Mouse (Mus musculus): ENCODE measurements around the gene Smu1. TPM values are rescaled to one million over a fixed set of nuclear protein-coding genes. Genes with fewer than 3 reads are reported as not detected.
"Not testable (repeated sequence)": the region's sequence is repeated elsewhere in the genome, so short reads cannot be mapped to it uniquely, and the experiment has no call there.

The Smu1 gene
- 10 to 100 TPM; 28.7 to 33.9 (median 32.7) TPM for total RNA-seq (2022)

- peak; percentile 95 to 96 for DNase-seq (ENCODE audit: low spot score in 2 of 2)
These were observed at the start of gene Smu1 for GRCm38 (mm10) chr4:40757780-40758420. Smu1 (minus strand) TSS chr4:40757923.

- no peak for DNase-seq (ENCODE audit: low spot score in 2 of 2)
These were observed 49.7 kb upstream of the Smu1 start for GRCm38 (mm10) chr4:40807382-40807781.

GRCm38 (mm10) chr4:40805401-40805800 lies 47.7 kb upstream of the Smu1 start:
- DNase-seq (ENCODE audit: low spot score in 2 of 2): peak; percentile 39 to 47

GRCm38 (mm10) chr4:40802787-40803186 lies 45.1 kb upstream of the Smu1 start:
- DNase-seq (ENCODE audit: low spot score in 2 of 2): no peak

- no peak for DNase-seq (ENCODE audit: low spot score in 2 of 2)
These were observed 44.2 kb upstream of the Smu1 start for GRCm38 (mm10) chr4:40801908-40802307.

- no peak for DNase-seq (ENCODE audit: low spot score in 2 of 2)
These were observed 43.1 kb upstream of the Smu1 start for GRCm38 (mm10) chr4:40800873-40801272.

GRCm38 (mm10) chr4:40798833-40799555 lies 41.3 kb upstream of the Smu1 start:
- DNase-seq (ENCODE audit: low spot score in 2 of 2): not testable (repeated sequence)

- no peak for DNase-seq (ENCODE audit: low spot score in 2 of 2)
These were observed 38.0 kb upstream of the Smu1 start for GRCm38 (mm10) chr4:40795761-40796160.

GRCm38 (mm10) chr4:40794320-40794719 lies 36.6 kb upstream of the Smu1 start:
- DNase-seq (ENCODE audit: low spot score in 2 of 2): no peak

GRCm38 (mm10) chr4:40791176-40791575 lies 33.5 kb upstream of the Smu1 start:
- DNase-seq (ENCODE audit: low spot score in 2 of 2): no peak

GRCm38 (mm10) chr4:40786578-40786977 lies 28.9 kb upstream of the Smu1 start:
- no peak for DNase-seq (ENCODE audit: low spot score in 2 of 2)

GRCm38 (mm10) chr4:40785620-40786166 lies 28.0 kb upstream of the Smu1 start:
- no peak for DNase-seq (ENCODE audit: low spot score in 2 of 2)

- DNase-seq (ENCODE audit: low spot score in 2 of 2): peak; percentile 53 to 77
These were observed 26.9 kb upstream of the Smu1 start for GRCm38 (mm10) chr4:40784556-40785169.

- no peak for DNase-seq (ENCODE audit: low spot score in 2 of 2)
These were observed 25.3 kb upstream of the Smu1 start for GRCm38 (mm10) chr4:40783049-40783448.

- DNase-seq (ENCODE audit: low spot score in 2 of 2): no peak
These were observed 24.2 kb upstream of the Smu1 start for GRCm38 (mm10) chr4:40781797-40782495.

GRCm38 (mm10) chr4:40781143-40781542 lies 23.4 kb upstream of the Smu1 start:
- no peak for DNase-seq (ENCODE audit: low spot score in 2 of 2)

GRCm38 (mm10) chr4:40778656-40779055 lies 20.9 kb upstream of the Smu1 start:
- DNase-seq (ENCODE audit: low spot score in 2 of 2): no peak

- no peak for DNase-seq (ENCODE audit: low spot score in 2 of 2)
These were observed 19.4 kb upstream of the Smu1 start for GRCm38 (mm10) chr4:40777116-40777515.

- no peak for DNase-seq (ENCODE audit: low spot score in 2 of 2)
These were observed 18.7 kb upstream of the Smu1 start for GRCm38 (mm10) chr4:40776416-40776815.

- DNase-seq (ENCODE audit: low spot score in 2 of 2): peak; percentile 53 to 57
These were observed 16.8 kb upstream of the Smu1 start for GRCm38 (mm10) chr4:40774279-40775259.

Data from gastrocnemius, adult 8-10 months (tissue).